Mouse (Mus musculus) heart, embryonic 16.5 days (tissue): ENCODE results near the gene Gimap9. TPM values are rescaled to one million over a fixed set of nuclear protein-coding genes. Genes with fewer than 3 reads are reported as not detected.

ENCODE experiments used
- ATAC-seq: fragments of 200-750 bp; cut with Nextera tagmentation; replicated peaks from 2 replicates; pipeline ENCODE4 v1.8.0; 2017; ENCODE audit warnings: moderate number of reproducible peaks; ENCODE audit not compliant: insufficient read depth, low FRiP score; ENCODE audit errors: extremely low read depth
- H3K27ac ChIP-seq: fragments of 300-500 bp; sonication (generic); 2 replicates; pipeline ENCODE4 v1.5.1; 2014; ENCODE audit warnings: mild to moderate bottlenecking, low read length, control low read depth, moderate library complexity
- H3K27me3 ChIP-seq: fragments of 300-500 bp; sonication (generic); 2 replicates; pipeline ENCODE4 v1.6.1; 2014; ENCODE audit warnings: low read length, mixed read lengths; ENCODE audit not compliant: control insufficient read depth, insufficient read depth
- H3K36me3 ChIP-seq: fragments of 300-500 bp; sonication (generic); 2 replicates; pipeline ENCODE4 v1.6.1; 2014; ENCODE audit not compliant: control insufficient read depth, insufficient read depth
- H3K4me1 ChIP-seq: fragments of 300-500 bp; sonication (generic); 2 replicates; pipeline ENCODE4 v1.6.1; 2014; ENCODE audit warnings: low read length, mixed read lengths; ENCODE audit not compliant: control insufficient read depth, insufficient read depth
- H3K4me2 ChIP-seq: fragments of 300-500 bp; sonication (generic); 2 replicates; pipeline ENCODE4 v1.6.1; 2014; ENCODE audit warnings: low read depth, mild to moderate bottlenecking, control low read depth, low read length
- H3K4me3 ChIP-seq: fragments of 300-500 bp; sonication (generic); 2 replicates; pipeline ENCODE4 v1.5.1; 2014; ENCODE audit warnings: mild to moderate bottlenecking, control low read depth, low read length
- H3K9ac ChIP-seq: fragments of 300-500 bp; sonication (generic); 2 replicates; pipeline ENCODE4 v1.6.1; 2014; ENCODE audit warnings: low read length, control low read depth
- H3K9me3 ChIP-seq: fragments of 300-500 bp; sonication (generic); replicated peaks from 2 replicates; pipeline ENCODE4 v1.6.1; 2016; ENCODE audit warnings: low read length; ENCODE audit not compliant: control insufficient read depth
- WGBS: fragments of 180-500 bp; shearing (Covaris S2); extraction: QIAGEN DNeasy Blood & Tissue Kit; methylation state at CpG from one replicate; pipeline ENCODE4 v1.1.7; 2014; 5-methylcytosine and 5-hydroxymethylcytosine counted together
- polyA plus RNA-seq: library from polyadenylated mRNA; unstranded; fragments of >200 nt; fragmentation: Nextera tagmentation; extraction: Ambion mirVana; gene quantifications from 2 replicates; pipeline ENCODE4 v1.2.1, GENCODE M21; 2015

The Gimap9 gene
- 8.6 and 17.5 TPM in 2 replicates for polyA plus RNA-seq

- WGBS = 27% methylated on average over 13 of the region's 13 CpGs
- no peaks in the 10 kb centered on the region for H3K27me3 ChIP-seq
- peak within 1 kb of the TSS; percentile 49 for H3K4me3 ChIP-seq
- peak within 1 kb of the TSS; percentile 46 for H3K9ac ChIP-seq
- peak; percentile 62; the same call in 1 of the 2 replicates for ATAC-seq
- H3K4me2 ChIP-seq = peak within 1 kb of the TSS; percentile 48
- no peaks in the 10 kb centered on the region for H3K4me1 ChIP-seq
- peak within 1 kb of the TSS; percentile 67; the same call in 1 of the 2 replicates for H3K27ac ChIP-seq
- H3K9me3 ChIP-seq = no peaks in the 10 kb centered on the region
- H3K36me3 ChIP-seq = no peaks in the 10 kb centered on the region; the same call in 1 of the 2 replicates
These were observed at the start of gene Gimap9 for GRCm38 (mm10) chr6:48675931-48676859. Gene Gimap9, plus strand, starts transcription at chr6:48676129.

DNA sequence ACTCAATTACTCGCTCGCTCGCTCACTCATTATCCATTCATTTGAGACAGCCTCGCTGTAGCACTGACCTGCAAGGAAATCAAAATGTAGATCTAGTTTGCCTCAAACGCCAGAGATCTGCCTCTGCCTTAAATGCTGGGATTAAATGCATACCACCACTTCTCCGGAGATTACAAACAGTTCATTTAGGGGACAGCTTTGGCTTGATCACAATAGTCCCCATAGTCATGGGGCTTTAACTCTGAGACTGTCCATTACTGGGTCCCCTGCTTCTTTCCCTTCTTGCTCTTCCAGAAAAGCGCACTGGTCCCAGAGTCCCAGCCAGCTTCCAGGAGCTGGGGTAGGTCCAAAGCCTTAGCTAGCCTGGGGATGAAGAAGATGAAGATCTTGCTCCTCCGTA lies 49.5 kb upstream of the Gimap9 start, which contains the start of gene AI854703:
Gene AI854703 (plus strand): TSS at position 301 of the 400 bp plus-strand sequence.
- H3K9me3 ChIP-seq = no peaks in the 10 kb centered on the region
- H3K9ac ChIP-seq = peak within 1 kb of the TSS; percentile 56
- 39% methylated on average over 8 of the region's 8 CpGs for WGBS
- H3K4me1 ChIP-seq = peaks cover 5% of the 10 kb centered on the region; the same call in 1 of the 2 replicates
- no peak for ATAC-seq
- no peak within 1 kb of the TSS for H3K27ac ChIP-seq
- peak within 1 kb of the TSS; percentile 66 for H3K4me2 ChIP-seq
- H3K4me3 ChIP-seq = peak within 1 kb of the TSS; percentile 50
- H3K27me3 ChIP-seq = peaks cover 19% of the 10 kb centered on the region
- H3K36me3 ChIP-seq = no peaks in the 10 kb centered on the region

- Histone ChIP-seq H3K4me3 (peak overlapping the region; percentile 50), H3K4me1 (peaks cover 5% of the 10 kb centered on the region; the same call in 1 of the 2 replicates), H3K27me3 (peaks cover 19% of the 10 kb centered on the region), H3K9ac (peak overlapping the region; percentile 56), H3K9me3 (no peaks in the 10 kb centered on the region), H3K4me2 (peak overlapping the region; percentile 66), H3K36me3 (no peaks in the 10 kb centered on the region), H3K27ac (no peak overlapping the region)
- under 1% methylated on average over 32 of the region's 32 CpGs for WGBS
- no peak for ATAC-seq
These were observed 48.9 kb upstream of the Gimap9 start for GRCm38 (mm10) chr6:48626984-48627383.

GRCm38 (mm10) chr6:48627511-48627924 lies 48.4 kb upstream of the Gimap9 start:
- Histone ChIP-seq H3K9me3 (no peaks in the 10 kb centered on the region), H3K36me3 (no peaks in the 10 kb centered on the region), H3K9ac (peak overlapping the region; percentile 56), H3K4me1 (peaks cover 5% of the 10 kb centered on the region; the same call in 1 of the 2 replicates), H3K4me3 (peak overlapping the region; percentile 50), H3K4me2 (peak overlapping the region; percentile 66), H3K27me3 (peaks cover 19% of the 10 kb centered on the region), H3K27ac (no peak overlapping the region)
- no peak for ATAC-seq
- 16% methylated on average over 7 of the region's 7 CpGs for WGBS

GRCm38 (mm10) chr6:48628377-48628776 lies 47.6 kb upstream of the Gimap9 start:
- Histone ChIP-seq H3K27me3 (peaks cover 19% of the 10 kb centered on the region), H3K9me3 (no peaks in the 10 kb centered on the region), H3K4me1 (peaks cover 5% of the 10 kb centered on the region; the same call in 1 of the 2 replicates), H3K27ac (no peak overlapping the region), H3K4me2 (no peak overlapping the region), H3K9ac (no peak overlapping the region), H3K36me3 (no peaks in the 10 kb centered on the region), H3K4me3 (no peak overlapping the region)
- WGBS = 70% methylated on average over 3 of the region's 3 CpGs
- ATAC-seq = no peak

DNA sequence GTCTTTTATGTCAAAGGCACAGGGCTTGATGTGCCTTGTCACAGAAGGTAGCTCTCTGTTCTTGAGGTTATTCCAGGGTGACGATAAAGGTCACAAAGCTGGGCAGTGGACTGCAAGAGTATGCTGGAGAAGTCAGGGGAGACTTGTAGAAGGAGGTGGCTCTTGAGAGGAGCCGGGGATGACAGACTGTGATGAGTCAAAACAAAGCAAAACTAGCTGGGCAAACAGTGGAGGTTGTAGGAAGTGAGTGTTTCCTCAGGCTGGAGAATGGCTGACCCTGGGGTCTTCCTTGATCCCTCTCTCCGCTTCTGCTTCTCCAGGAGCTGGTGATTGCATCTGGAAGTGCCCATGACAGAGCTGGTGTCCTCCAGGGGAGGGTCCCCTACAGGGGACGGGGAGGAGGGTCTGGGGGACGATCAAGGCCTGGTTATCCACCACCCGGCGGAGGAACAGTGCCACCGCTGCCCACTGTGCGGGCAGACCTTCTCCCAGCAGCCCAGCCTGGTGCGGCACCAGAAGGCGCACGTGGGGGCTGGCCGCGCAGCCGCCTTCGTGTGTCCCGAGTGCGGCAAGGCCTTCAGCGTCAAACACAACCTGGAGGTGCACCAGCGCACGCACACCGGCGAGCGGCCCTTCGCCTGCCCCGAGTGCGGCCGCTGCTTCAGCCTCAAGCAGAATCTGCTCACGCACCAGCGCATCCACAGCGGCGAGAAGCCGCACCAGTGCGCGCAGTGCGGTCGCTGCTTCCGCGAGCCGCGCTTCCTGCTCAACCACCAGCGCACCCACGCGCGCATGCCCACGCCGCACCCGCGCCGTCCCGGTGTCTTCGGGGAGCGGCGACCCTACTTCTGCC lies 46.9 kb upstream of the Gimap9 start:
- peak overlapping the region; percentile 58 for H3K4me3 ChIP-seq
- no peak overlapping the region for H3K27ac ChIP-seq
- no peaks in the 10 kb centered on the region for H3K9me3 ChIP-seq
- peaks cover 19% of the 10 kb centered on the region for H3K27me3 ChIP-seq
- H3K4me2 ChIP-seq = peak overlapping the region; percentile 96
- no peaks in the 10 kb centered on the region for H3K36me3 ChIP-seq
- peak overlapping the region; percentile 73 for H3K9ac ChIP-seq
- ATAC-seq = no peak
- peaks cover 5% of the 10 kb centered on the region; the same call in 1 of the 2 replicates for H3K4me1 ChIP-seq
- 4% methylated on average over 54 of the region's 54 CpGs for WGBS

GRCm38 (mm10) chr6:48629661-48630034 lies 46.3 kb upstream of the Gimap9 start:
- Histone ChIP-seq H3K36me3 (no peaks in the 10 kb centered on the region), H3K9me3 (no peaks in the 10 kb centered on the region), H3K4me1 (peaks cover 5% of the 10 kb centered on the region; the same call in 1 of the 2 replicates), H3K4me2 (peak overlapping the region; percentile 96), H3K4me3 (peak overlapping the region; percentile 58), H3K27ac (no peak overlapping the region), H3K27me3 (peaks cover 19% of the 10 kb centered on the region), H3K9ac (peak overlapping the region; percentile 73)
- 8% methylated on average over 13 of the region's 13 CpGs for WGBS
- no peak for ATAC-seq

GRCm38 (mm10) chr6:48630831-48631230 lies 45.1 kb upstream of the Gimap9 start:
- WGBS = 77% methylated on average over 8 of the region's 8 CpGs
- ATAC-seq = no peak
- peaks cover 19% of the 10 kb centered on the region for H3K27me3 ChIP-seq
- H3K9ac ChIP-seq = no peak overlapping the region
- no peak overlapping the region for H3K4me3 ChIP-seq
- H3K36me3 ChIP-seq = no peaks in the 10 kb centered on the region
- no peaks in the 10 kb centered on the region for H3K9me3 ChIP-seq
- H3K4me2 ChIP-seq = no peak overlapping the region
- H3K4me1 ChIP-seq = peaks cover 5% of the 10 kb centered on the region; the same call in 1 of the 2 replicates
- H3K27ac ChIP-seq = no peak overlapping the region
